Mouse (Mus musculus) kidney, adult 2 months (tissue): Measurements from ENCODE around the gene Cacna1c.

Experiments used
- CTCF ChIP-seq: fragments of 200-500 bp; conservative IDR thresholded peaks from 2 replicates; pipeline ENCODE4 v1.5.1; 2011; ENCODE audit warnings: low read depth, mild to moderate bottlenecking, control low read depth, low read length, moderate library complexity, mixed read lengths; ENCODE audit not compliant: insufficient read depth, insufficient read length
- POLR2A ChIP-seq: fragments of 200-500 bp; IDR thresholded peaks from one replicate; pipeline ENCODE4 v1.6.1; 2011; ENCODE audit warnings: low read depth, low read length, control low read depth

DNA sequence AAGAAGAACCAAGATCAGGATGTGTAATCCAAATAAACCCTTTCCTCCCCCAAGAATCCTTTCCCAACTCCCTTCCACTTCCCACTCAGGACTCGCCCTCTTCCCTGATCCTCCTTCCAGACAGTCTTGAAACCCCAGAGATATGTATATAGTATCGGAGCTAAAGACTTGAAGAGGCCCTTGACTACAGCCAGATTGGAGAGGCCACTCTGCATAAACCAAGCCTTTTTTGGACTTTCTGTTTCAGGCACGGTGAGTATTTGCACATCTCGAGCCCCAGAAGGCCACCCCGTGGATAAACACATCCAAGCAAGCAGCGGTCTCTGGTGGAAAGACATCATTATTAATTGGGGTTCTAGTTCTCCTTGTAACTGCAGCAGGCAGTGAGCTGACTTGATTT is 249.6 kb downstream of the Cacna1c start:
- no peak for TF ChIP-seq CTCF
- TF ChIP-seq POLR2A: no peak
